Mouse (Mus musculus): ENCODE results near the gene Gm19402.
A peak's percentile ranks its signal among the peaks of the same experiment; 100 is the strongest.

GRCm38 (mm10) chr10:77647901-77648300 lies 42.7 kb downstream of the Gm19402 start:
- TF ChIP-seq POLR2A (IDR thresholded peaks at IDR 0.05; ENCODE audit: insufficient read depth, low read length) (no peak), CTCF (IDR thresholded peaks at IDR 0.05; ENCODE audit: low read depth, low read length) (no peak), EP300 (IDR thresholded peaks at IDR 0.05; ENCODE audit: insufficient read depth, low read depth, low read length) (0 out of 2 replicates have a peak, but pooled peaks have one; percentile 59)

Measured in ES-Bruce4 (cell line).